In genomic region chr5:28128851-28129250, GRCm38 (mm10) we compare ENCODE assay signal across 25 mouse cellular contexts. TPM values are rescaled to one million over a fixed set of nuclear protein-coding genes. Genes with fewer than 3 reads are reported as not detected.
"Had no signal": no experiment of that assay in that cellular context is flagged by ENCODE, and none has a peak within 500 bp of the region (broad histone marks: within the 10 kb centered on the region; RNA-seq: fewer than 3 reads in every experiment).

No protein-coding gene starts in this region.

- DNase-seq: forebrain, postnatal 0 days; gastrocnemius, postnatal 14 days; gastrocnemius, postnatal 36 days; heart, adult 2 months; heart, postnatal 14 days; heart, postnatal 36 days; liver; liver, embryonic 13.5 days; liver, postnatal 0 days had no signal

- H3K9ac ChIP-seq: forebrain, postnatal 0 days; heart, embryonic 13.5 days; heart, embryonic 15.5 days; hindbrain, embryonic 13.5 days; hindbrain, embryonic 15.5 days; limb, embryonic 12.5 days; liver, embryonic 13.5 days; liver, embryonic 15.5 days; liver, postnatal 0 days had no signal

- H3K9me3 ChIP-seq: heart, embryonic 13.5 days; heart, embryonic 15.5 days; hindbrain, embryonic 13.5 days; hindbrain, embryonic 15.5 days; limb, embryonic 10.5 days; limb, embryonic 12.5 days; liver, embryonic 13.5 days; liver, embryonic 15.5 days had no signal

- H3K4me1 ChIP-seq: limb, embryonic 12.5 days; liver, embryonic 13.5 days; liver, embryonic 15.5 days had no signal

- H3K4me2 ChIP-seq: heart, embryonic 11.5 days; heart, embryonic 13.5 days; heart, embryonic 15.5 days; hindbrain, embryonic 13.5 days; hindbrain, embryonic 15.5 days; limb, embryonic 12.5 days; liver, embryonic 11.5 days; liver, embryonic 13.5 days; liver, embryonic 15.5 days had no signal

- H3K27ac ChIP-seq: heart, adult 2 months; heart, embryonic 13.5 days; heart, embryonic 15.5 days; hindbrain, embryonic 13.5 days; hindbrain, embryonic 15.5 days; hindbrain, postnatal 0 days; left cerebral cortex, adult 2 months; limb, embryonic 10.5 days; limb, embryonic 12.5 days; liver, embryonic 13.5 days; liver, embryonic 15.5 days had no signal

- H3K36me3 ChIP-seq: heart, embryonic 13.5 days; heart, embryonic 15.5 days; hindbrain, embryonic 13.5 days; hindbrain, embryonic 15.5 days; limb, embryonic 10.5 days; limb, embryonic 12.5 days; liver, embryonic 13.5 days; liver, embryonic 15.5 days had no signal

- ATAC-seq: forebrain, postnatal 0 days; hindbrain, postnatal 0 days; intestine, embryonic 16.5 days; liver, postnatal 0 days had no signal

- H3K4me3 ChIP-seq: heart, adult 2 months; heart, embryonic 13.5 days; heart, embryonic 15.5 days; hindbrain, embryonic 13.5 days; hindbrain, embryonic 15.5 days; left cerebral cortex, adult 2 months; limb, embryonic 10.5 days; limb, embryonic 12.5 days; liver, embryonic 13.5 days; liver, embryonic 15.5 days had no signal

RNA-seq across cellular contexts. Expression of gene En2, which starts 36.6 kb away (rescaled TPM):
- polyA plus RNA-seq: forebrain, postnatal 0 days; gonadal fat pad, adult 2 months; heart, adult 2 months; heart, embryonic 11.5 days; heart, embryonic 13.5 days; heart, embryonic 15.5 days; heart, postnatal 0 days; intestine, embryonic 14.5 days; intestine, embryonic 16.5 days; large intestine, adult 2 months; limb, embryonic 10.5 days; limb, embryonic 12.5 days; liver, embryonic 11.5 days; liver, embryonic 13.5 days; liver, embryonic 15.5 days; liver, postnatal 0 days had no signal
